Mouse (Mus musculus): Measurements from ENCODE around the gene Ccdc85c.

The Ccdc85c gene

GRCm38 (mm10) chr12:108240953-108241588 is 34.2 kb downstream of the Ccdc85c start:
- DNase-seq (ENCODE audit: low read depth, low spot score): no peak

GRCm38 (mm10) chr12:108240401-108240890 is 34.8 kb downstream of the Ccdc85c start:
- no peak for DNase-seq (ENCODE audit: low read depth, low spot score)

- no peak for DNase-seq (ENCODE audit: low read depth, low spot score)
These were observed 35.8 kb downstream of the Ccdc85c start for GRCm38 (mm10) chr12:108239441-108239840.

- no peak for DNase-seq (ENCODE audit: low read depth, low spot score)
These were observed 36.7 kb downstream of the Ccdc85c start for GRCm38 (mm10) chr12:108238395-108239035.

- DNase-seq (ENCODE audit: low read depth, low spot score): no peak
These were observed 37.8 kb downstream of the Ccdc85c start for GRCm38 (mm10) chr12:108237300-108238006.

GRCm38 (mm10) chr12:108235976-108236555 is 39.2 kb downstream of the Ccdc85c start:
- no peak for DNase-seq (ENCODE audit: low read depth, low spot score)

GRCm38 (mm10) chr12:108234832-108235602 is 40.2 kb downstream of the Ccdc85c start:
- DNase-seq (ENCODE audit: low read depth, low spot score): no peak

- no peak for DNase-seq (ENCODE audit: low read depth, low spot score)
These were observed 41.5 kb downstream of the Ccdc85c start for GRCm38 (mm10) chr12:108233736-108234135.

- DNase-seq (ENCODE audit: low read depth, low spot score): no peak
These were observed 43.3 kb downstream of the Ccdc85c start for GRCm38 (mm10) chr12:108231901-108232300.

GRCm38 (mm10) chr12:108230821-108231794 is 44.1 kb downstream of the Ccdc85c start:
- no peak for DNase-seq (ENCODE audit: low read depth, low spot score)

- DNase-seq (ENCODE audit: low read depth, low spot score): no peak
These were observed 45.1 kb downstream of the Ccdc85c start for GRCm38 (mm10) chr12:108230077-108230476.

- DNase-seq (ENCODE audit: low read depth, low spot score): no peak
These were observed 47.7 kb downstream of the Ccdc85c start for GRCm38 (mm10) chr12:108227527-108227926.

- DNase-seq (ENCODE audit: low read depth, low spot score): no peak
These were observed 48.3 kb downstream of the Ccdc85c start for GRCm38 (mm10) chr12:108226941-108227340.

- DNase-seq (ENCODE audit: low read depth, low spot score): no peak
These were observed 49.0 kb downstream of the Ccdc85c start for GRCm38 (mm10) chr12:108226216-108226615.

GRCm38 (mm10) chr12:108225781-108226180 is 49.4 kb downstream of the Ccdc85c start:
- no peak for DNase-seq (ENCODE audit: low read depth, low spot score)

GRCm38 (mm10) chr12:108223357-108223756 is 51.9 kb downstream of the Ccdc85c start:
- DNase-seq (ENCODE audit: low read depth, low spot score): no peak

GRCm38 (mm10) chr12:108221712-108222111 is 53.5 kb downstream of the Ccdc85c start:
- no peak for DNase-seq (ENCODE audit: low read depth, low spot score)

GRCm38 (mm10) chr12:108221206-108221605 is 54.0 kb downstream of the Ccdc85c start:
- no peak for DNase-seq (ENCODE audit: low read depth, low spot score)

- DNase-seq (ENCODE audit: low read depth, low spot score): no peak
These were observed 54.6 kb downstream of the Ccdc85c start for GRCm38 (mm10) chr12:108220621-108221020.

All from c-Kit-negative CD71-positive TER-119-positive erythroid progenitor cells, embryonic 14.5 days (primary cell).